Mouse (Mus musculus) spleen, adult 18-20 months (tissue): Measurements from ENCODE around the gene Olfr585.

Source experiments
- DNase-seq, 2 experiments: peaks; one replicate each; pipeline ENCODE4 v3.0.0; 2022; ENCODE audit warnings: mixed read lengths in 2 of 2

Olfr585 gene

GRCm38 (mm10) chr7:103097420-103097819 is at the start of gene Olfr585:
TSS of gene Olfr585 (plus strand) at chr7:103097720.
- DNase-seq, result no peak

DNA sequence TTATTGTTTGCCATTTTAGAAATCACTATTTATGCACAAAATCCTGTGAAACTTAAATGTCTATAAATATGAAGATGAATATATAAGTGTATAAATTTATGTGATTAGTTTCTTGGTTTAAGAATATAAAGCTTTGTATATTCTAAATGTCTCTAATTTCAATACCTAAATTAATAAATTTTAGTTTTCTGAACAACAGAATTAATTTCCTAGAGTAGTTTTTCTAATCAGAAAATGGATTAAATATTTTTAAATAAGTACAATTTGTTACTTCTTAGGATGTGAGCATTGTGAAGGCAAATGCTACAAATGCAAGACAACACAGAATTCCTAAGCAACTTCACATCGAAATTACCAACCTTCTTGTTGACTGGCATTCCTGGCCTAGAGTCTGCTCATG is 46.5 kb upstream of the Olfr585 start, which contains the start of gene Olfr583:
Olfr583 (plus strand) TSS at position 301 of the 400 bp plus-strand sequence.
- DNase-seq, result no peak

- no peak for DNase-seq
These were observed 15.9 kb upstream of the Olfr585 start, which contains the start of gene Olfr584 for GRCm38 (mm10) chr7:103081585-103081984. TSS of gene Olfr584 (plus strand) at chr7:103081885.

DNA sequence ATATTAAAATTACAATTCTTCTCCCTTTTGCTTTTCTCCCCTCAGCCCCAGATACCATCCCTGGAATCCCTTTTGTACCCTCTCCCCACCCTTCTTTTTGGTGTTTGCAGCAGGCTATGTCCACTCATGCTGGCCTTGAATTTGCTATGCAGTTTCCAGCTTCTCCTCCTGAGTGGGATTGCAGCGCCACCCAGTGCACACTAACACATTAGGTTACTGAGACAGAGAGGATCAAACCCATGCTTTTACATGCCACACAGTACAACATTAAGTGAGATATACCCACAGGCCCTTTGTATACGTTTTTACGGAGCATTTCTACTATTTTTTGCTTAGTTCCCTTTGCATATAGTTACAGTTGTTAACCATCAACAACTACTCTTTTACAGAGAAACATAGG is 21.9 kb downstream of the Olfr585 start:
- no peak for DNase-seq

GRCm38 (mm10) chr7:103125538-103125937 is 28.0 kb downstream of the Olfr585 start, which contains the start of gene Olfr586:
TSS of gene Olfr586 (minus strand) at chr7:103125638.
- no peak for DNase-seq

DNA sequence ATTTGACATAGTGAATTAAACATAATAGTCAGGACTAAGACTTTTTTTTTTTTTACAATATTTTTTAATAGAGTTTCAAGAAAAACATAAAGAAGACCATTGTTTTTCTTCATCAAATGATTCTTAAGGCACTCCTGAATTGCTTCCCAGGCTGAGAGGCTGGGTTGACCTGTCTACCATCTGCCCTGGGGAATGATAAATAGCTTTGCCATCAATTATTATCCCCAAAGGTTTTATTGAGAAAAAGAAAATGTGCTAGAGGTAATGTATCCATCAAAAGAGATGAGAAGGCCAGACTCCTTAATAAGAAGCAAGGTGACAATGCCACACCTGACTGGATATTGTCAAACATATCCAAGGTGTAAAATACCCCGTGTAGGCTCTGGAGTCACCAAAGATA is 43.1 kb downstream of the Olfr585 start, which contains the start of gene Olfr588-ps1:
Olfr588-ps1 (plus strand) TSS at position 301 of the 400 bp plus-strand sequence.
- DNase-seq, result no peak
